Mouse (Mus musculus) olfactory bulb, adult 2 months (tissue): ENCODE results near the gene Sos2.

Source experiments
- CTCF ChIP-seq: fragments of 200-500 bp; IDR thresholded peaks from 2 replicates; pipeline ENCODE4 v1.5.1; 2012; ENCODE audit warnings: low read depth, mild to moderate bottlenecking, low read length, moderate library complexity; ENCODE audit not compliant: insufficient read depth
- POLR2A ChIP-seq: fragments of 200-500 bp; IDR thresholded peaks from 2 replicates; pipeline ENCODE4 v1.6.1; 2012; ENCODE audit warnings: mild to moderate bottlenecking, low read depth, low read length, moderate library complexity; ENCODE audit not compliant: insufficient read depth

- TF ChIP-seq CTCF (no peak), POLR2A (no peak)
Measured at GRCm38 (mm10) chr12:69666721-69667120, 14.9 kb downstream of the Sos2 start.
